Mouse (Mus musculus) lung, postnatal 0 days (tissue): ENCODE results near the gene Vps9d1.

Experiments used
- CTCF ChIP-seq: IDR thresholded peaks from 2 replicates; pipeline ENCODE4 v1.5.1; 2016; ENCODE audit warnings: antibody characterized with exemption, mild to moderate bottlenecking
- EP300 ChIP-seq: IDR thresholded peaks from 2 replicates; pipeline ENCODE4 v1.6.1; 2016; ENCODE audit warnings: antibody characterized with exemption, mild to moderate bottlenecking, control low read depth

DNA sequence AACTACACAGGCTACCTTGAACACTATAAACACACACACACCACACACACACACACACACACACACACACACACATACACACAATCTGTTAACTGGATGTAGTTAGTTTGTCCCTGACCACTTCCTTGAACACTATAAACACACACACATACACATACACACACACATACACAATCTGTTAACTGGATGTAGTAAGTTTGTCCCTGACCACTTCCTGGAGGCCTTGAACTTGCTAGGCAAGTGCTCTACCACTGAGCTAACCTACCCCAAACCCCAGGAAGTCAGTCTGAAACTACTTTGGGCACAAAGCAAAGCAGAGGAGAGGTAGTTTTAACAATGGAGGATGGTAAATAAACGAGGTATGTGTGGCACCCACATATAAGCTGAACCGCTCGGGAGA lies 50.6 kb downstream of the Vps9d1 start:
- TF ChIP-seq EP300 = no peak
- no peak for TF ChIP-seq CTCF
